Mouse (Mus musculus) liver, adult 2 months (tissue): ENCODE results near the gene Bcas3.

ENCODE experiments used
- CTCF ChIP-seq: fragments of 200-500 bp; IDR thresholded peaks from 2 replicates; pipeline ENCODE4 v1.5.1; 2011; ENCODE audit warnings: low read depth, low read length, control low read depth
- POLR2A ChIP-seq: fragments of 200-500 bp; IDR thresholded peaks from 2 replicates; pipeline ENCODE4 v1.6.1; 2011; ENCODE audit warnings: low read length, control low read depth; ENCODE audit not compliant: insufficient read depth; ENCODE audit errors: extremely low read depth

DNA sequence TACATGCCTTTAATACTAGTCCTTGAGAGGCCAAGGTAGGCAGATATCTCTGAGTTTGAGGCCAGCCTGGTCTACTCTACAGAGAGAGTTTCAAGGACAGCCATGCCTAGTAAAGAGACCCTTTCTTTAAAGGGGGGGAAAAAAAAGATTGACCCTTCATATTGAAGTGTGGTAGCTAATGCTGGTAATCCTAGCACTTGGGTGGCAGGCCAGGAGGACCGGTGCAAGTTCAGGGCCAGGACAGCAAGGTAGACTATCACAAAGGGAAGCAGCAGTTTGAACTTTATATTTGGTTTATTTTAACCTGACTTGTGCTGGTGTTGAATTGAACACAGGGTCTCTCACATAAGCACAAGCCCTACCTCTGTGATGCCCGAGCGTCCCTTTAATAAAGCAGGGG lies 39.6 kb upstream of the Bcas3 start:
- TF ChIP-seq POLR2A: no peak
- no peak for TF ChIP-seq CTCF
